Mouse (Mus musculus) G1E (cell line): ENCODE results near the gene Men1.

Experiments
- CTCF ChIP-seq: IDR thresholded peaks from 2 replicates; pipeline ENCODE4 v1.5.1; 2012; ENCODE audit warnings: low read depth, low read length, inconsistent platforms, mixed read lengths
- GATA1 ChIP-seq: IDR thresholded peaks from 2 replicates; pipeline ENCODE4 v1.6.1; 2012; ENCODE audit warnings: borderline replicate concordance, low read length, inconsistent platforms, mixed read lengths
- TAL1 ChIP-seq: conservative IDR thresholded peaks from 2 replicates; pipeline ENCODE4 v1.6.1; 2012; ENCODE audit warnings: low read depth, low read length, inconsistent platforms, mixed read lengths

GRCm38 (mm10) chr19:6321358-6321757 lies 13.4 kb upstream of the Men1 start:
- TF ChIP-seq CTCF (no peak), GATA1 (no peak), TAL1 (no peak)
